Mouse (Mus musculus): ENCODE results near the gene Akap2. TPM values are rescaled to one million over a fixed set of nuclear protein-coding genes. Genes with fewer than 3 reads are reported as not detected.
"Not testable (repeated sequence)": the region's sequence is repeated elsewhere in the genome, so short reads cannot be mapped to it uniquely, and the experiment has no call there.

The Akap2 gene
- polyA plus RNA-seq, 1 experiment from 2014 or later: 2.4 TPM

GRCm38 (mm10) chr4:57888246-57888645 is 170.8 kb downstream of the Akap2 start:
- Histone ChIP-seq H3K79me2 (ENCODE audit: inconsistent target) (no peaks in the 10 kb centered on the region), H3K27ac (no peak overlapping the region), H3K4me3 (ENCODE audit: inconsistent target) (no peak overlapping the region), H3K36me3 (ENCODE audit: inconsistent target) (no peaks in the 10 kb centered on the region)
- 100% methylated on average over 2 of the region's 2 CpGs for WGBS (ENCODE audit: missing documents)

DNA sequence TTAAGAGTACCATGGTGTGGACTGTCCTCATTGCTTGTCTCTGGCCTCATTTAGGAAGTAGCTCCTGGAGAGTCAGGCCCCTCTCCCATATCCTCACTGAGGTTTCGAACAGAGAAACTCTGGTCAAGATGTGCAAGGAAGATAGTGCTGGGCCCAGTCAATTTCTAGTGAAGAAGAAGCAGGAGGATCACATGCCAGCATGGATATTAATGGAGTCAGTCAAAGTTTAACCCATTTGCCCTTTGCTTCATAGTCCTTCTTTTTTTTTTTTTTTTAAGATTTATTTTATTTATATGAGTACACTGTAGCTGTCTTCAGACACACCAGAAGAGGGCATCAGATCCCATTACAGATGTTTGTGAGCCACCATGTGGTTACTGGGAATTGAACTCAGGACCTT is 171.5 kb downstream of the Akap2 start:
- H3K79me2 ChIP-seq (ENCODE audit: inconsistent target); H3K36me3 ChIP-seq (ENCODE audit: inconsistent target); H3K27ac ChIP-seq; H3K4me3 ChIP-seq (ENCODE audit: inconsistent target): not testable (repeated sequence)
- 100% methylated on average over 1 of the region's 1 CpGs for WGBS (ENCODE audit: missing documents)

DNA sequence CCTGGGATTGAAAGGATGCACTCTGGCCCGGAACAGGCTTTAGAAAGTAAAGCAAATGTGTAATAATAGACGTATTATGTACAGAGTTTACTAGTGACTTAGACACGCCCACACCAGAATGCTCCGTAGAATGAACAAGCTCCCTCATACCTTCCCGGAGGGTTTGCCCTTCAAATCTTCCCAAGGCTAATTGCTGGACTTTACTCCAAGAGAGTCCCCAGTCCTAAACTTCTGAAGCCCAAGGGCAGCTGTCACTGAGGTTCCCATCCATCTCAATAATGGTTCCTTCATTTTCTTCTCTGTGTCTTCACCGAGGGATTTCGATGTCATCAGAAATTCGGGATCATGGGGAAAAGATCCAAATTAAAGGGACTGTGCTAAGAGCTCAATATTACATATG is 172.3 kb downstream of the Akap2 start:
- Histone ChIP-seq H3K4me3 (ENCODE audit: inconsistent target) (no peak overlapping the region), H3K36me3 (ENCODE audit: inconsistent target) (no peaks in the 10 kb centered on the region), H3K79me2 (ENCODE audit: inconsistent target) (no peaks in the 10 kb centered on the region), H3K27ac (no peak overlapping the region)
- WGBS (ENCODE audit: missing documents): 95% methylated on average over 8 of the region's 8 CpGs

- H3K36me3 ChIP-seq (ENCODE audit: inconsistent target): no peaks in the 10 kb centered on the region
- WGBS (ENCODE audit: missing documents): 94% methylated on average over 10 of the region's 10 CpGs
These were observed 174.6 kb downstream of the Akap2 start for GRCm38 (mm10) chr4:57892001-57892586.

GRCm38 (mm10) chr4:57895140-57895539 is 177.7 kb downstream of the Akap2 start:
- Histone ChIP-seq H3K36me3 (ENCODE audit: inconsistent target) (no peaks in the 10 kb centered on the region), H3K4me3 (ENCODE audit: inconsistent target) (no peak overlapping the region), H3K79me2 (ENCODE audit: inconsistent target) (no peaks in the 10 kb centered on the region), H3K27ac (no peak overlapping the region)
- 86% methylated on average over 5 of the region's 5 CpGs for WGBS (ENCODE audit: missing documents)

More at GRCm38 (mm10) chr4:57892001-57892586, 174.6 kb downstream of the Akap2 start:
- H3K79me2 ChIP-seq (ENCODE audit: inconsistent target): no peaks in the 10 kb centered on the region
- no peak overlapping the region for H3K27ac ChIP-seq
- no peak overlapping the region for H3K4me3 ChIP-seq (ENCODE audit: inconsistent target)

GRCm38 (mm10) chr4:57895902-57896301 is 178.4 kb downstream of the Akap2 start:
- H3K36me3 ChIP-seq (ENCODE audit: inconsistent target): no peaks in the 10 kb centered on the region
- WGBS (ENCODE audit: missing documents): 87% methylated on average over 6 of the region's 6 CpGs
- no peak overlapping the region for H3K4me3 ChIP-seq (ENCODE audit: inconsistent target)
- H3K27ac ChIP-seq: no peak overlapping the region
- no peaks in the 10 kb centered on the region for H3K79me2 ChIP-seq (ENCODE audit: inconsistent target)

DNA sequence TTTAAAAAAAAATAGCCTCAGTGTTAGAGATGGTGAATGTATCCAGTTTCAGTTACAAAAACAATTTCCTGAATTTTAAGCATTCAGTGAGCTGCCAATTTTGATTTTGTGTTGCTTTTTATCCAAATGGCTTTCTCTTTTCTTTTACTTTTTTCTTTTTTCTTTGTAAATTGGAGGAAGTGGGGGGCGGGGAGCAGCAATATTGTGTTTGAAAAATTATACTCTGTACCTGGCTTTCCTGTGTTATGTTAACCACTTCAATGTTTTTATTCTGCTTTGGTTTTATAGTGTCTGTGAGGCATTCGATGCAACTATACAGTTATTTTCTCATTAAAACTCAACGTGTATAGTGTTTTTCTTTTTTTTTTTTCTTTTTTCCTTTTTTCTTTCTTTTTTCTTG is 179.2 kb downstream of the Akap2 start:
- Histone ChIP-seq H3K4me3 (ENCODE audit: inconsistent target) (no peak overlapping the region), H3K79me2 (ENCODE audit: inconsistent target) (no peaks in the 10 kb centered on the region), H3K27ac (no peak overlapping the region), H3K36me3 (ENCODE audit: inconsistent target) (no peaks in the 10 kb centered on the region)
- 65% methylated on average over 3 of the region's 3 CpGs for WGBS (ENCODE audit: missing documents)

DNA sequence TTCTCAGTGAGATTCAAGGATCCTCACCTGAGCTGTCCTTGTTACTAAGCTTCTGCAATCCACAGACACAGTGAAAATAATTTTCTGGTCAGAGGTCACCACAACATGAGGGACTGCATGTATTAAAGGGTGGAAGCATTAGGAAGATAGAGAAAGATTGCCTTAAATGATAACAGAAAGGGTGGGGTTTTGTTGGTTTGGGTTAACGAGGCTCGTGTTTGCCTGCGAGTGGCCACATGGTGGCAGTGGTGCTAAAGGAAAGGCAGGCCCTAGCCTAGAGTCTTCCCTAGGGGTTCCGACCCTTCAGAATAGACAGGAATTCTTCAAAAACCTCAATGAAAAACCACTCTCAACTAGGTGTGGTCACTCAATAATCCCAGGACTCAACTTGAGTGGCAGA is 183.8 kb downstream of the Akap2 start:
- Histone ChIP-seq H3K36me3 (ENCODE audit: inconsistent target) (no peaks in the 10 kb centered on the region), H3K4me3 (ENCODE audit: inconsistent target) (no peak overlapping the region), H3K27ac (no peak overlapping the region), H3K79me2 (ENCODE audit: inconsistent target) (no peaks in the 10 kb centered on the region)
- 3% methylated on average over 4 of the region's 4 CpGs for WGBS (ENCODE audit: missing documents)

DNA sequence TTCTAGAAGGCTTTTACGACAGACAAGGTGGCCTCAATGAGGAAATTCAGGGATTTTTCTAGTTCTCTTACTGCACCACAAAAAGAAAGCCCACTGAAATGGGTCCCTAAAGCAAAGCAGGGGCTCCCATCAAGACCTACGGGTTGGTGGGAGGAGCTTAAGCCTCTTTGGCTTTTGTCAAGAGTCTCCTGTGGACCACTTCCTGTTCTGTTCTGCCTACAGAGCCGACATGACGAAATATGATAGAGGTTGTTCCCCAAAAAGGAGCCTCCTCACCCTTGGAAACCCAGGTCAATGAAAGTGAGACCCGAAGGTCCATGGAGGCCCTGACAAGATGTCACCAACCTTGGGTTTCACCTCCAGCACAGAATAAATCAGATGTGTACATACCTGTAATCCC is 185.2 kb downstream of the Akap2 start:
- WGBS (ENCODE audit: missing documents): 21% methylated on average over 5 of the region's 5 CpGs
- H3K36me3 ChIP-seq (ENCODE audit: inconsistent target): no peaks in the 10 kb centered on the region
- H3K27ac ChIP-seq: no peak overlapping the region
- H3K79me2 ChIP-seq (ENCODE audit: inconsistent target): no peaks in the 10 kb centered on the region
- H3K4me3 ChIP-seq (ENCODE audit: inconsistent target): no peak overlapping the region

DNA sequence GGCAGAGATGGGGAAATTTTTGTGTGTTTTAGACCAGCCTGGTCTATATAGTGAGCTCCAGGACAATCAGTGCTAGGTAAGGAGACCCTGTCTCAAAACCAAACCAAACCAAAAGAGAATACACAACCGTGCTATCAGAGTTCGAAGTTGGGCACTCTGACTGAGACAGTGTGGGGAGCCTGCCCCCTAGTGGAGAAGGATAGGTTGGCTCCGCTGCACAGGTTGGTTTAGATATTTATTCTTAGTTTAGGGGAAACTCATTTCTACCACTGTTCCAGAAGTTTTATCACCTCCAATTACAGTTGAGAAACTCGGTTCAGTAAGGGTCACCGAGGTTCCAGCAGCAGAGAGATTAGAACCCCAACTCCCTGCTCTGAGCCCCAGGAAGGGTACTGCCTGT is 186.8 kb downstream of the Akap2 start:
- H3K4me3 ChIP-seq (ENCODE audit: inconsistent target): no peak overlapping the region
- 6% methylated on average over 4 of the region's 5 CpGs for WGBS (ENCODE audit: missing documents)

DNA sequence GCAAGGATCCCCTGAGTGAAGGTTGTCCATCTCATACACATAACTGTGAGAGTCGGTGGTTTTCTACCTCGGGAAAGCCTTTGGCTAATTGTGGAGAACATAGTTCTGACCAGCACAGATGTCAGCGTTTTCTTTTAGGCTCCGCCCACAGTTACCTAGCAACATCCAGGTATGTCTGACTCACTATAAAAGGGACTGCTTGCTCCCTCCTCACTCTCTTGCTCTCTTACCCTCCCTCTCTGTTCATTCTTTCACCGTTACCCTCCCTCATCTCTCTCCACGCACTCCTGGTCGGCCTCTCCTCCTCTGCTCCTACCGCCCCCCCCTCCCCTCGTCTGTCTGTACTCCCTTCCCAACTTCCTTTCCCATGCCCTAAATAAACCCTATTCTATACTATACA is 187.2 kb downstream of the Akap2 start:
- 36% methylated on average over 9 of the region's 9 CpGs for WGBS (ENCODE audit: missing documents)
- Histone ChIP-seq H3K36me3 (ENCODE audit: inconsistent target) (no peaks in the 10 kb centered on the region), H3K27ac (no peak overlapping the region), H3K79me2 (ENCODE audit: inconsistent target) (no peaks in the 10 kb centered on the region), H3K4me3 (ENCODE audit: inconsistent target) (no peak overlapping the region)

More for the DNA sequence above, 186.8 kb downstream of the Akap2 start:
- H3K36me3 ChIP-seq (ENCODE audit: inconsistent target): no peaks in the 10 kb centered on the region
- H3K79me2 ChIP-seq (ENCODE audit: inconsistent target): no peaks in the 10 kb centered on the region
- H3K27ac ChIP-seq: no peak overlapping the region

GRCm38 (mm10) chr4:57906708-57907107 is 189.3 kb downstream of the Akap2 start:
- Histone ChIP-seq H3K4me3 (ENCODE audit: inconsistent target) (no peak overlapping the region), H3K79me2 (ENCODE audit: inconsistent target) (no peaks in the 10 kb centered on the region), H3K27ac (no peak overlapping the region), H3K36me3 (ENCODE audit: inconsistent target) (no peaks in the 10 kb centered on the region)
- 79% methylated on average over 2 of the region's 2 CpGs for WGBS (ENCODE audit: missing documents)

DNA sequence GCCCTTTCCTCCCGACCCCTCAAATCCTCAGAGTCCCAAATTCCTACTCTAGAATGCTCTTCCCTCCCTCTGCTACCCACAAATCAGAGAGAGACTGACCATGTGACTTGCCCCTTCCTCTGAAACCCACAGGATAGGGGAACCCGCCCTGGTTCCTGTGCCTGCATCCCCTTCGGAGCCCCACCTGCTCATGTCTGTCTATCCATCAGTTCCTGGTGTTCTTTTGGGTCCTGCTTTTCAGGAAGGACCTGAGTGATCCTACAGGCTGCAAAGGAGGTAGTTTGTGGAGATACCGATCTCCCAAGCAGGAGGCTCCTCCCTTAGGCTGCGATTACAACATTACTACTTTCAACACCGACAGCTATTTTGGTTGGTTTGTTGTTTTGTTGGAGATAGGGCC is 191.4 kb downstream of the Akap2 start:
- WGBS (ENCODE audit: missing documents): 17% methylated on average over 6 of the region's 6 CpGs
- Histone ChIP-seq H3K79me2 (ENCODE audit: inconsistent target) (no peaks in the 10 kb centered on the region), H3K36me3 (ENCODE audit: inconsistent target) (no peaks in the 10 kb centered on the region), H3K4me3 (ENCODE audit: inconsistent target) (no peak overlapping the region), H3K27ac (no peak overlapping the region)

- no peak overlapping the region for H3K27ac ChIP-seq
- H3K36me3 ChIP-seq (ENCODE audit: inconsistent target): no peaks in the 10 kb centered on the region
These were observed 195.6 kb downstream of the Akap2 start for GRCm38 (mm10) chr4:57913021-57913420.

GRCm38 (mm10) chr4:57914193-57915190 is 197.0 kb downstream of the Akap2 start:
- Histone ChIP-seq H3K79me2 (ENCODE audit: inconsistent target) (no peaks in the 10 kb centered on the region), H3K27ac (no peak overlapping the region), H3K36me3 (ENCODE audit: inconsistent target) (no peaks in the 10 kb centered on the region), H3K4me3 (ENCODE audit: inconsistent target) (no peak overlapping the region)
- WGBS (ENCODE audit: missing documents): 76% methylated on average over 8 of the region's 10 CpGs

More at GRCm38 (mm10) chr4:57913021-57913420, 195.6 kb downstream of the Akap2 start:
- no peaks in the 10 kb centered on the region for H3K79me2 ChIP-seq (ENCODE audit: inconsistent target)
- no peak overlapping the region for H3K4me3 ChIP-seq (ENCODE audit: inconsistent target)

All from macrophage (primary cell).